Mouse (Mus musculus) hematopoietic stem cell, adult 5-6 weeks (primary cell): ENCODE measurements around the gene Ola1. TPM values are rescaled to one million over a fixed set of nuclear protein-coding genes. Genes with fewer than 3 reads are reported as not detected.
A peak's percentile ranks its signal among the peaks of the same experiment; 100 is the strongest.

Experiments
- ATAC-seq, 2 experiments: fragments of 125-278 bp in 1 of 2; replicated peaks in 1 of 2; 2 replicates each; pipeline ENCODE4 v1.8.0; 2016 to 2017; ENCODE audit warnings: inconsistent platforms in 2 of 2, mild to moderate bottlenecking in 2 of 2, moderate number of reproducible peaks in 2 of 2, low read depth in 1 of 2, moderate TSS enrichment in 1 of 2; ENCODE audit not compliant: low FRiP score in 2 of 2, poor library complexity in 2 of 2, severe bottlenecking in 2 of 2, insufficient read depth in 1 of 2, low TSS enrichment in 1 of 2
- total RNA-seq: library from RNA; stranded (forward); fragments of 172-1452, 232-1000 nt; gene quantifications from 2 replicates; pipeline ENCODE4 v1.2.3, GENCODE M21; 2017

Ola1 gene
- total RNA-seq, 1 experiment from 2014 or later, result 115 TPM

DNA sequence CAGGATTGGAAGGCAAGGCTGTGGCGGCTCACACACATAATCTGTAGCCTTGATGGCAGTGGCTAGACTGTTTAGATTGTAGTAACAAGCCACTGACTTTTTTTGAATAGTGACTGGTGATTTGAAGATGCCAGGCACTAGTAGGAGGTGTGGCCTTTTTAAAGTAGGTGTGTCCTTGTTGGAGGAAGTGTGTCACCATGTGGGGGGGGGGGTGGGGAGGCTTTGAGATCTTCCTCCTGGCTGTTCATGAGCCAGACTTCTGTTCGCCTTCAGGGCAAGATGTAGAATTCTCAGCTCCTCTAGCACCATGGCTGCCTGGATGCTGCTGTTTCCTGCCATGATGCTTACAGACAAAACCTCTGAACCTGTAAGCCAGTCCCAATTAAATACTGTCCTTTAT is 136.9 kb downstream of the Ola1 start:
- no peak for ATAC-seq

DNA sequence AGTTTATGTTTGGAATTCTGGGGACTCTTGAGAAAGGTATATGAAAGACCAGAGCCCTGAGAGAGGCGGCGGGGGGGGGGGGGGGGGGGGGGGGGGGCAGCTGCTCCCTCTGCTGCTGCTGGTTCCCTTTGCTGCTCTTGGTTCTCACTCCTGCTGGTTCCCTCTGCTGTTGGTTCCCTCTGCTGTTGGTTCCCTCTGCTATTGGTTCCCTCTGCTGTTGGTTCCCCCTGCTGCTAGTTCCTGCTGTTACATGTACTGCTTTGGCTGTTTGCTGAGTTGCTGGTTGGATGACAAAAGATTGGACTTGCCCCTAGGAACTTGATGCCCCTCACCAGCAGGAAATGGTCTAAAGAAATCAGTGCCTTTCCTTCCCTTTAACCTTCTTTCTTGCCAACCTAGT is 138.6 kb downstream of the Ola1 start:
- ATAC-seq, result no peak; a peak in 1 of 4 replicates

DNA sequence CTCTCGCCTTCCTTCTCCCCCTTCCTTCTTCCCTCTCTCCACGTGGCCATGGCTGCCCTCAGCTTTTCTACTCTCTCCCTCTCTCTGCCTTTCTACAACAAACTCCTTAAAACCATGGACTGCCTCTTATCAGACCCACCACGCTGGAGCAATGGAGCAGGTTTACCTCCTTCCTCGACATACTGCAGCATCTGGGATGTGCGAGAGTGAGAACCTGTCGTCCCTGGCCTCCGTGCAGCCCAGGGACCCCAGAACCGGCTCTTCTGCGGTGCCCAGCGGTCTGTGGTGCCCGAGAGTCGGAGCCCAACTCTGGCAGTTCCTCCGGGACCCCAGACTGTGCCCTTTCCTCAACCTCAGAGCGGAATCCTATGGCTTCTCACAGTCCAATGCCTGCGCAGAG is 139.4 kb downstream of the Ola1 start:
- no peak for ATAC-seq

DNA sequence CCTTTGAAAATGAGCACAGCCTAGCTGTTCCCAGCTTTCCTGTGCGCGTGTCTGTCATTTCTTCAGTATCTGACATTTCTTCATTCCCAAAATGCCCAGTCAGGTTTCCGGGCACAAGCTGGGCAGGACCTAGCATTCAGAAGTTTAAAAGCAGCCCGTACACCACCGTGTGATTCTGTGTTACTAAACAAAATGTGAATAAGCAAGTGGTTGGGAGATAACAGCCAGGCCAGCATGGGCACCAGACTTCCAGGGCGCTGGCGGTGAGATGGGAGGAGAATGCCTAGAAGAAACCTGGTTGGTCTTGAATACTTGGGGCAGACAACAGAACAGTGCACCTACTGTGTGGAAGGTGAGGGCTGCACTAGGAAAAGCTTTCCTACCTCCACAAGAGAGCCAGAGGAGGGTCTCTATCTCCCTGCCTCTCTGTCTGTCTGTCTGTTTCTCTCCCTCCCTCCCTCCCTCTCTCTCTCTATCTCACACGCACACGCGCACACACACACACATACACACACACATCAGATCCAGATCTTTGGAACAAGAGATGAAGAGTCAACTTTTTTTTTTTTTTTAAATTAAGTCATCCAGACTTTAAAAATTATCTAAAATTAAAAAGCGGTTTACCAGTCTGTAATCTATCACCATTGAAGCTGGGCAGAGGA is 144.8 kb downstream of the Ola1 start:
- no peak for ATAC-seq

DNA sequence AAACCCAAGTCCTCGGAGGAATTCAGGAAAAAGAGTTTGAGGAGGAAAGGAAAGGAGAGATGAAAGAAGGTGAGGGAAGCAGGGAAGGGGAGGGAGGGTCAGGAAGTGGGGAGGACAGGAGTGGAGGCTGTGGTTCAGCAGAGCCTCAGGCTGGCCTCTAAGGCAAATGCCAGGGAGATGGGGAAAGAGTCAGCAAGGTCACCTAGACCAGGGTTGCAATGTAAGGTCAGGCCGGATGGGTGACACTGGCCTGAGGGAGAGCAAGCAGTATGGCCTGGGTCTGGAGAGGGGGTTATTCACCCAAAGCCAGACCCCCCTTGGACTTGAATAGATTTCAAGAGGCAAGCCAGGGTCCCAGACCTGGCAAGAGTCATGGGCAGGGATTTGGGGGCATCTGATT is 147.5 kb downstream of the Ola1 start:
- no peak for ATAC-seq

DNA sequence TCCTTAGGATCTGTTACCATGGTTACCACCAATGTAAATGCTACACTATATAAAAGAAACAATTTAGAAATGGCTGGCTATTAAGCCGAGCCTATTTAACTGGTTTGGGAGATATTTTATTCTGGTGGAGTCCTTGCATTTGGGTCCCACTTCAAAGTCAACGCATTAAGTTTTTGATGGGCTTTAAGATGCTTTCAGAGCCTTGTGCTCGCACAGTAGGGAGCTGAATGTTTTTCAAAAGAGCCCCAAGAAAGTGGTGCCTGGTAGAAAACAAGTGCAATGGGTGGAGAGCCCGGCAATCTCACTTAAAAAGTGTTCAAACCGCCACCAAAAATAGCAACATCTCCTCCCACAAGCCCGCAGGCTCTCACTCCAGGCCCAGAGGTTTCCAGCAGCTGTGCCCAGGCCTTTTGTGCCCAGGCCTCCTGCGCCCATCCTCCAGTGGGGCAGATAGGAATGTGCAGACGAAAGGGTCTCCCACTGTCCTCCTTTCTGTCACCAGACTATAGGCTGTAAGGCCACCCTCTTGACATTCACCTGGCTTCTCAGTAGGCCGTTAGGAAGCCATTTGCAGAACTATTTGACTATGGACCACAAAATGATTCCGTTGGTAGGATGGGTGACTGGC is 148.2 kb downstream of the Ola1 start:
- no peak for ATAC-seq

DNA sequence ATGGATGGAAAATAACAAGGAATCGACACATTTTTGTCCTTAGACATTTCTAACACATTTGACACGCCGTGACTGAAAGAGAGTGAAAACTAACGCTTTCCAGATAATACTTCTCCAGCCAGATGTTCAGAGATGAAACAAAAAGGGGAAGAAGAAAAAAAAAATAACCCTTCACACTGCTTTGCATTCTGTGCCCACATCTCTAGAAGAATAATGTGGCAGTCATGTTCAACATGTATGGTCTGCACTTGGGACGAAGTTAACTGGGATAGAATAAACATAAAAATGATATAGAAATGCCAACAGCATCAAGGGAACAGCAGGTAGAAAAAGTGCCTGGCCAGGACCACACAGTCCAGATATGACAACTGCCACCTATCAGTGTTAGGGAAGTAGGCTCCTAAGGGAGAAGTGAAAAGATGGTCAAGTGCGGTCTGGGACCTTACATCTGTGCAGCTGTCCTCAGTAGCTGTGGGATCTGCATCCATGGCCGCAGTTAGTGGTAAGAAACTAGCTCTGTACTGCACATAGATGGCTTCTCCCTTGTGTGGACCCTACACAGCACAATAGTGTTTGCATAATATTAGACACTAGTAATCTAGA is 149.4 kb downstream of the Ola1 start:
- peak in 1 of 2 experiments; percentile 28; a peak in 1 of 4 replicates for ATAC-seq

DNA sequence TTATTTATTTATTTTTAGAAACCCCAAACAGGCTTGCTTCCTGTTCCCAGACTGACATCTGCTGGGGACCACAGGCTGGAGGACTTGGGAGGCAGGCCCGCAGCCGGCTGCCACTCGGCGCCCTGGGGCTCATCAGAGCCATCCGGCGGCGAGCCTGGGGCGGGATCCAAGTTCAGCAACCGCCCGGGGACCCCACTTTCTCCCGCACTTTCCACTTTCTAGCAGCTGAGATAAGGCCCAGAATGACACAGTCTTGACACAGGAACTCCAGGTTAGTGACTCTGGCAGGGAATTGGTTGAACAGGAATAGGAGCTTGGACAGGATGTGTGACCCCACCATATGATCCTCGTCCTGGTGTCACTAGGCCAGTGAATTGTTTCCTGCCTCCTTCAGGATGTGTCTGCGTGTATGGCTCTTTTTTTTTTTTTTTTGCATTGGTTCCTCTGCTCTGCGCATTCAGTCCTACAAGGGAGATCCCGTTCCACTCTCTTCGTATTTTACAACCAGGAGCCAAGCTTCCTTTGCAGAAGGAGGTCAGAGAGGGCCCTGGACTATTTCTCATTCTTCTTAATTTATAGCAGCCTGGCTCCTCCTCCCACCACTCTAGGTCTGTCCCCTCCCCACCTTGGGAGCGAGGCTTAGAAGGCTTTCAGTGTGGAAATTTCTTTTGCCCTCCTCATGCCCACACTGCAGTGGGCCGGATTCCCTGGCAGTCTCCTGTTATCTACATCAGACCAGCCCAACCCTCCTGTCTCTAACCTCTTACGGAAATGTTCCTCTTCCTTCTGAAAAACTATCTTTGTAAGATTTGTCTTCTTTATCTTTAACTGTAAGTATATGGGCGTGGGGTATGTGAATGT is 152.2 kb downstream of the Ola1 start:
- peak; percentile 50 to 56 for ATAC-seq

DNA sequence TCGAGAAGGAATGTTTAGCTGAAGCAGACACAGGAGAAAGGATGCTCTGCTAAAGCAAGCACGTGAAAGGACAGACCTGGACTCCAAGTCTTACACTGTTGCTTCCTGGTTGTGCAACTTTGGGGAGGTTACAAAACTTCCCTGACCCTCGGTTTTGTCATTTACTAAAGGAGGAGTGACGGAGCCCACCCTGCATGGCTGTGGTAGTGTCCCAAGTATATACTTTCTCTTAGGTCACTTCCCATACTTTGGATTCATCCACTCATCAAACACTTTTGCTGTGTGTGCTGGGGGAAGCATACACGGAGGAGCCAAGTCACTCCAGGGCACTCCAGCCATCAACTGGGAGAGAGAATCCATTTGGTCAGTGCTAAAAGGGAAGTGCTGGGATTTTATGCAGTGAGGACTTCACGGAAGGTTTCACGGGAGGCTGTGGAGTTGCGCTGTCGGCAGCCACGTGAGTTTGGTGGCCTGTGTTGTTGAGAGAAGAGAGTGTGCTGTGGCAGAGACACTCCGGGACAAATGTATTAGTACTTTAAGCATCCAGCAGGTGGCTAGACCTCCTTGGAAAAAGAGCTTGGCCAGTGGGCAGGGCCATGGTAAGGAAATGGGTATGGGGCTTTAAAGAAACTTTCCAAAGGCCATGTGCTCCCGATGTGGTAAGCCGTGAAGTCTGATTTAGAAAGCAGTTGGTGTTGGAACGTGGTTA is 154.7 kb downstream of the Ola1 start:
- ATAC-seq, result peak in 1 of 2 experiments; percentile 23; a peak in 1 of 4 replicates

DNA sequence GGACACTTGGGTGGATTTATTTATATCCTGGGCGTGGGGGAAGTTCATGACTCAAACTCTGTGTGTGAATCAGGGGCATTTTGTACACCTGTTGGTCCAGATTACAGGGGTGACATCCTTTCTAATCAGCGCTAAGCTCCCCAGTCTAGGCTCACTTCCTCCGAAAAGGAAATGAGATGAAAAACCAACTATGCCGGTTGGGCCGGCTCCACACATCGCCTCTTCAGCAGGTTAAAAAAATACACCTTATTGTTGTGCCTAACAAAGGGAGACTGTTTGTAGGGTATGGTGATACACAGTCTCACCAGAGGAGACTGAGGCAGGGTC is 158.5 kb downstream of the Ola1 start:
- no peak for ATAC-seq

DNA sequence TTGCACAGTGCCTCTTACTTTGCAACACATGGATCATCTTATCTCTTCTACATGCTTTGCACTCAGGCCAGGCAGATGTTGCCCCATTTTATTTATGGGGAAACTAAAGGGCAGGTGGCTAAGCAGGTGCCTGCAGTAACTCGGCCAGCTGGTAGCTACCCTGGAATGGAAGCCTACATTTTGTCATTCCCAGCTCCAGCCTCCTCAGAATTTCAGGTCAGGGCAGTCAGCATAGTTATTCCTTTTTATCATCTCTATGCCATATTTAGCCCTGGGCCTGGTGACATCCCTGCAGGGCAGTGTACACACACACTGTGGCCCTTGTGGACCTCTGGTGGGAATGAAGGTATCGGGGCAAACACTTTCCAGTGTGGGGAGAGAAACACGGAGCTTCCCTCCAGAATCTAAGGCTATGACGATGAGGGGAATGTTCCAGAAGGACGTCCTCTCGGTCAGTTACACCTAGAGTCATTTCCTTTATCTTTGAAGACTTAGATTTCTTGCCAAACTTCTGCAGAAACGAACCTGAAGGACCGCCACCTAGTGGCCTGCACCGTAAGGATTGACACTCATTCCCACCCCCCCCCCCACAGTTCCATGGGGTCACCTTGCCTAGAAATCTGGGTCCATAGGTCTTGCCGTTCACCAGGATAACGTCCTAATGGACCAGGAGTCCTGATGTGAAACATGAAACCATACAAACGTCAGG is 159.0 kb downstream of the Ola1 start:
- ATAC-seq, result peak in 1 of 2 experiments; percentile 30; a peak in 1 of 4 replicates

DNA sequence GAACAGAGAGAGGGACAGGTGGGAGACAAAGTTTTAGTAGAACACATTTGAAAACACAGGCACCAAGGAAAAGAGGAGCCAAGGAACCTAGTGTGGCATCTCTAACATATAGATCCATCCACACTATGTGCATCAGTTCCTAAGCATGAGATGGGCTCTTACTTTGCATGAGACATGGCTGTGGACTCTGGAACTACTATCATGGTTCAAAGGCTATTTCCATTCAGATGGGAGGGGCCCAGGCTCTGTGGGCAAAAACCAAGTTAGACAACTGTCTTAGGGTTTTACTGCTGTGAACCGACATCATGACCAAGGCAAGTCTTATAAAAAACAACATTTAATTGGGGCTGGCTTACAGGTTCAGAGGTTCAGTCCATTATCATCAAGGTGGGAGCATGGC is 160.4 kb downstream of the Ola1 start:
- ATAC-seq, result no peak

DNA sequence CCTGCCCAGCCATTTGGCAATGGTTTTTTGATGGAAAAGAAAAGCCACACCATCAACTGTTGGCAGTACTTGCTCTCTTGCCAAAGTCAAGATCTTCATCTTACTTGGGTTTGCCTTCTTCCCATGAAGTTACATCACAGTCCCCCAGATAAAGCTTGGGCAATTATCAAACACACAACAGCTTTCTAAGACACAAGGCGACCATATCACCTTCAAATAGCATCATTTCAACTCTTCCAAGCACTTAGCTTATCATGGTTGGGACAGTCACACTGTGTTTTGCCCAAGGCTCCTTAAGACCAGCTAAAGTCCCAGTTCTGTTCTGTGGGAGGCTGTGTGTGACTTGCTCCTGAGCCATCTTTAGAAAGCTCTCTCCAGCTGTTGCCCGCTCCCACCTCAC is 161.1 kb downstream of the Ola1 start:
- ATAC-seq, result no peak

DNA sequence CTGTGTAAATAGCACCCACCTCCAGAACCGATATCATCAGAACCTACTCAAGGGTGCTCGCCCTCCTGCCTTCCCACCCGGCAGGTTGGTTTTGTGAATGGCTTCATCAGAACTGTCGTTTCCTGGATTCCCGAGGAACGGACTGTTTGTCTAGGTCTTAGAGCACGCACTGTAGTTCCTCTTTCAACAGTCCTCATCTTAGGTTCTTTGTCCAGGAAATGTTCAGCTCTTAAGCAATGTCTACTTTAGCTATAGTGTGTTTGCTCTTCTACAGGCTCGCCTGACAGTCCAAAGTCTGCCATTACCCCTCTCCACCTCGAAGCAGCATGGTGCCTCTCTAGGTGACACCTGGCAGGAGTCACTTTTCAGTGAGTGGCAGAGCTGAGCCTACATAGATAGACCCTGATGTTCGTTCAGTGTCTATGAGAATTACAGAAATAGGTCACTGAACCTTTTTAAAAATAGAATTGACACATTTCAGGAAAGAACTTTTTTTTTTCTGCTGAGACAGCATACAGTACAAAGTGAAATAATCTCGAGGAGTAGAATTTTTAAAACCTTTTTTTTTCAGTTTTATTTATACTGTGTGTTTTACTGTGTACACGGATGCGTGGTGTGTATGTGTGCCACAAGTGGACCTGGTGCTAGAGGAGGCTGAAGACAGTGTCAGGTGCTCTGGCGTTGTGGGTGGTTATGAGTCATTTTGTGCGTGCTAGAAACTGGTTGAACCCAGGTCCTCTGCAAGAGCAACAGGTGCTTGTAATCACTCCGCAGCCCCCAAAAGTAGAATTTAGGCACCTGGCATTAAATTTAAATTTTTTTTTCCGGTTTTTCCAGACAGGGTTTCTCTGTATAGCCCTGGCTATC is 162.4 kb downstream of the Ola1 start:
- ATAC-seq, result peak; percentile 9 to 46; a peak in 2 of 4 replicates

DNA sequence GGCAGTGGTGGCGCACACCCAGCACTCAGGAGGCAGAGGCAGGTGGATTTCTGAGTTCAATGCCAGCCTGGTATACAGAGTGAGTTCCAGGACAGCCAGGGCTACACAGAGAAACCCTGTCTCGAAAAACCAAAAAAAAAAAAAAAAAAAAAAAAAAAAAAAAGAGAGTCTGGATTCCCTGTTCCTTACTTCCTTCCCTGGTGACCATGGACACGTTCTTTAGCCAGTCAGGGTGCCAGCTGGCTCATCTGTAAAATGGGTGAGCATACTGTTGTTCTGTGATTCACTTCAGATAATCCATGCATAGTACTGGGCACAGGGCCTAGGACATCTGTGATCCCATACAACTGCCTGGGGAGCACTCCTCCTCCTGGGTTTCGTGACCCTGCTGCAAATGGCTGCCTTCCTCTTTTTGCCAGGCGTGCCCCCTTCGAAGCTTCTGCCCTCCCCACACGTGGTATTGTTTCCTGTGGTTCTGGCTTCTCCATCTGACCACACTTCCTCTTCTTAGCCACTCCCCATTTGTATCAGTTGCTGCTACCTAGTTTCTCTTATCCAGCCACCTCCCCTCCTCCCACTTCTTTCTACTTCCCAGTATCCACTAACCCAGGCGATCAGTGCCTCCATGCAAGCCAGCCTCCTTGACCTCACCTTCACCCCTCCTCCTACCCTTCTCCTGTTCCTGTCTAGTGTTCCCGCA is 164.8 kb downstream of the Ola1 start:
- ATAC-seq, result peak; percentile 85 to 94

DNA sequence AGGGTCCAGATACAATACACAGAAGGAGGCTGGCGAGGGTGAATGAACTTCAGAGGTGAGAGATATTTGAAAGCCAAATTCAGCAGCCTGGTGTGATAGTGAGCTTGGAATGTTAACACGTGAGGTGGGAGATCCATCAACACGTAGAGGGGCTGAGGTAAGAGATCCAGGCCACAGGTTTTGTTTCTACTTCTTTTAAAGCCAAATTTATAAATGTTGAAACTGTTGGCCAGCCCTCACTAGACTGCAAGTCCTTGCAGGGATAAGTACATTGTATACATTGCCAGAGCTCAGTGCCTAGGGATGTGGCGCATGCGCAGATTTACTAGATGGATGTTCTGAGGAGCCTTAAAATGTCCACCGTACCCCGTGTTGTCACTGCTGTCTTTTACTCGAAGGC is 168.3 kb downstream of the Ola1 start:
- no peak for ATAC-seq
